Mouse (Mus musculus) forebrain, embryonic 13.5 days (tissue): ENCODE measurements at regions not wholly inside any gene's neighbourhood (a gene's known extent, or its start where the extent isn't known, plus 50 kb on each side); places are given as distances from the start of the nearest gene placed in this dataset.
A peak's percentile ranks its signal among the peaks of the same experiment; 100 is the strongest.

ENCODE experiments used
- ATAC-seq: fragments of 200-750 bp; cut with Nextera tagmentation; 2 replicates; pipeline ENCODE4 v1.8.0; 2017
- H3K27ac ChIP-seq: fragments of 300-500 bp; sonication (generic); 2 replicates; pipeline ENCODE4 v1.5.1; 2015; ENCODE audit warnings: inconsistent platforms, mild to moderate bottlenecking, moderate library complexity
- H3K27me3 ChIP-seq: fragments of 300-500 bp; sonication (generic); 2 replicates; pipeline ENCODE4 v1.6.1; 2015; ENCODE audit warnings: mild to moderate bottlenecking, inconsistent platforms
- H3K36me3 ChIP-seq: fragments of 300-500 bp; sonication (generic); 2 replicates; pipeline ENCODE4 v1.6.1; 2015; ENCODE audit warnings: mild to moderate bottlenecking, inconsistent platforms; ENCODE audit not compliant: poor library complexity, severe bottlenecking
- H3K4me1 ChIP-seq: fragments of 300-500 bp; sonication (generic); 2 replicates; pipeline ENCODE4 v1.6.1; 2015; ENCODE audit warnings: inconsistent platforms
- H3K4me2 ChIP-seq: fragments of 300-500 bp; sonication (generic); 2 replicates; pipeline ENCODE4 v1.6.1; 2015; ENCODE audit warnings: inconsistent platforms, mild to moderate bottlenecking, moderate library complexity
- H3K4me3 ChIP-seq: fragments of 300-500 bp; sonication (generic); 2 replicates; pipeline ENCODE4 v1.5.1; 2015; ENCODE audit warnings: mild to moderate bottlenecking, inconsistent platforms
- H3K9ac ChIP-seq: fragments of 300-500 bp; sonication (generic); 2 replicates; pipeline ENCODE4 v1.6.1; 2015; ENCODE audit warnings: mild to moderate bottlenecking, inconsistent platforms
- H3K9me3 ChIP-seq: fragments of 300-500 bp; sonication (generic); replicated peaks from 2 replicates; pipeline ENCODE4 v1.6.1; 2016; ENCODE audit warnings: inconsistent platforms
- WGBS: fragments of 180-500 bp; shearing (Covaris S2); methylation state at CpG from one replicate; pipeline ENCODE4 v1.1.7; 2015; 5-methylcytosine and 5-hydroxymethylcytosine counted together

DNA sequence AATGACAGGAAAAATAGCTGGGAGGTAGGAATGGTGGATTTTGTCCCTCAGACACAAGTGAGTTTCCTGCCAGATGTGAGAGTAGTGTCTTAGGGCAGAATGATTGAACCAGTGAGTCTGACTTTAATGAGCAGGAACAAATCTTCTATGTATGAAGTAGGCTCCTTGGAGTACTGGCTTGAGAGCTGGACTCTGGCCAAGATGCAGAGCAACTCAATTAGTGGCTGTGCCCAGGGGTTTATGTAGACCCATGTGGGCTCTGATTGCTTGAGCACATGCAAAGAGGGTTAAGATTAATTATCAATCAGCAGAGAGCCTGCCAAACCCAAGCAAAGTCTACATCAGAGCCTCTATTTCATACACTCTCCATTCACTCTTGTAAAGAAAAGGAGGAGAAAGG, 92.9 kb upstream of the Htr1b start:
- no peaks in the 10 kb centered on the region for H3K27me3 ChIP-seq
- no peaks in the 10 kb centered on the region for H3K9me3 ChIP-seq
- H3K4me3 ChIP-seq, result no peak overlapping the region
- 0 out of 2 replicates have a peak, but pooled peaks cover 6% of the 10 kb centered on the region for H3K4me1 ChIP-seq
- ATAC-seq, result peak; percentile 33; the same call in 1 of the 2 replicates
- H3K27ac ChIP-seq, result no peak overlapping the region
- H3K4me2 ChIP-seq, result no peak overlapping the region
- no peak overlapping the region for H3K9ac ChIP-seq
- no peaks in the 10 kb centered on the region for H3K36me3 ChIP-seq

DNA sequence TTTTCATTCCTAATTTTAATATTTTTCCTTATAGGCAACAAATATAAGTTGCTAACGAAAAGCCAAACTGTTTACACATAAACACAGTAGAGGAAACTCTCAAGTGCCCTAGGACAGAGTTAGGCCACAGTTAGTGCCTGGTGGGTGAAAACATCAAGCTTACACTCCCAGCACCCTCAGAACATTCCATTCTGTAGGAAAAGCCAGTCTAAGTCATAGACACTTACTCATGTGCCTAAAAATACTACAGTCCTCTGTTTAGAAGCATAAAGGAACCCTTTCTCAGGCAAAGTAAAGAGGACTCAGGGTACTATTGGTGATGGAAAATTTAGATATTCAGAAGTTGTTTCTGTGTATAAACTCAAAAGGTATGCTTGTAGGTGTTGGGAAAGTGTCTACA, 86.5 kb upstream of the Htr1b start:
- WGBS, result 94% methylated on average over 1 of the region's 1 CpGs
- H3K4me1 ChIP-seq, result no peaks in the 10 kb centered on the region
- H3K4me2 ChIP-seq, result no peak overlapping the region
- H3K9ac ChIP-seq, result no peak overlapping the region
- H3K9me3 ChIP-seq, result no peaks in the 10 kb centered on the region
- no peak overlapping the region for H3K27ac ChIP-seq
- no peak overlapping the region for H3K4me3 ChIP-seq
- ATAC-seq, result no peak
- H3K36me3 ChIP-seq, result no peaks in the 10 kb centered on the region
- H3K27me3 ChIP-seq, result no peaks in the 10 kb centered on the region

DNA sequence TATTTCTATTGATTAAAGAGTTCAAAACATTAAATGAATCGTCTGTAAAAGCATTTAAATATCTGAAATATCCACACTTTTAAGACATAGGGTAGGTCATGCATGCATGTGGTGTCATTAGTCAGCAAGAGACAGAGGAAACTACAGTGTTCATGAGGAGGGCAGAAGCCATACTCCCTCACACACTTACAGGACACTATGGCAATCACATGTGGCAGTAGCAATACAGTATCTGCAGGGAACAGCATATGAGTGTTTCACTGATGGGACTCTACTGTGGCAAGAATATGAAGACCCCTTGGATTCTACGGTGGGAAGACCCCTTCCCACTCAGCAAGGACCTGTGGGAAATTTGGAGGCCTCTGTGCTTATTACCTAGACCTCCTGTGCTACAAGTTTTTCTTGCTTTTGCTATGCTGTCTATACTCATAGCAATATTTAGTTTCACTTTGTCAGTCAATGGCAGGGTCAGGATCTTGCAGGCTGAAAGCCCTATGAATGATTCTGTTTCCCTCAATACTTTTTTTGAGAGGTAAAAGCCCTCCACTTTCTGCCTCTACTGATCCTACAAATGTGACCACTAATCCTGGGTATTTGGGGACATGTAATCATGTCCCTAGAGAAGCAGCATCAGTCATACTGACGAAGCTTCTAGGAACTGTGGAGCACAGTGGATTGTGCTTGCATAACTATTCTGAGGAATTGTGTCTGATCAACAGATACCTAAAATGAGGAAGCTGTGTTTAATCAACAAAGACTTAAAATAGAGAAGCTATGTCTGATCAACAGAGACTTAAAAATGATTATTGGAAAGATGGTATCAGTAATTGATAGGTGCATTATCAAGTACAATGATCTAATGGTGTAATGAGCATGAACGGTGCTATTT, 83.6 kb upstream of the Htr1b start:
- H3K36me3 ChIP-seq, result no peaks in the 10 kb centered on the region
- WGBS, result 88% methylated on average over 4 of the region's 4 CpGs
- no peaks in the 10 kb centered on the region for H3K4me1 ChIP-seq
- H3K4me2 ChIP-seq, result no peak overlapping the region
- no peak overlapping the region for H3K27ac ChIP-seq
- H3K9ac ChIP-seq, result no peak overlapping the region
- no peaks in the 10 kb centered on the region for H3K27me3 ChIP-seq
- H3K9me3 ChIP-seq, result no peaks in the 10 kb centered on the region
- ATAC-seq, result no peak
- H3K4me3 ChIP-seq, result no peak overlapping the region

DNA sequence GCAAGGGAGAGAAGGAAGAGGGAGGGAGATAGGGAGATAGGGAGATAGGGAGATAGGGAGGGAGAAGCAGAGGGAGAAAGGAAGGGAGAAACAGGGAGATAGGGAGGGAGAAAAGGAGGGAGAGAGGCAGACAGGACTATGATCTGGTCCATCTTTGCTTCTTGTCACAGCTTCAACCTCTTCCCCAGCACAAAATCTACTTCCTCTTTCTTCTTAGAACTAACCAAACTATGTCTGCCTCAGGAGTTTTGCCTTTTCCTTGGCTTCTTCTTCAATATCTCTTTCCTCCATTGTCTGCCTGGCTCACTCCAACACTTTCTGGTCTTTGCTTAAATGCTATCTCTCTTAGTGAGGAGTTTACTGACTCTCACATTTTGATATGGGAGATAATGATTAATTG, 57.7 kb upstream of the Htr1b start:
- no peaks in the 10 kb centered on the region for H3K9me3 ChIP-seq
- no peak overlapping the region for H3K4me2 ChIP-seq
- H3K9ac ChIP-seq, result no peak overlapping the region
- no peak for ATAC-seq
- no peaks in the 10 kb centered on the region for H3K4me1 ChIP-seq
- no peaks in the 10 kb centered on the region for H3K36me3 ChIP-seq
- no peak overlapping the region for H3K27ac ChIP-seq
- no peaks in the 10 kb centered on the region for H3K27me3 ChIP-seq
- no peak overlapping the region for H3K4me3 ChIP-seq

GRCm38 (mm10) chr9:81689744-81690143, 56.1 kb upstream of the Htr1b start:
- whole genome bisulfite sequencing, result 95% methylated on average over 3 of the region's 3 CpGs
- Histone ChIP-seq H3K9ac (no peak overlapping the region), H3K27ac (no peak overlapping the region), H3K4me3 (no peak overlapping the region), H3K9me3 (no peaks in the 10 kb centered on the region), H3K27me3 (no peaks in the 10 kb centered on the region), H3K36me3 (no peaks in the 10 kb centered on the region), H3K4me1 (no peaks in the 10 kb centered on the region), H3K4me2 (no peak overlapping the region)
- no peak for ATAC-seq
